Comparison of ENCODE assay signal across 10 mouse cellular contexts in the genomic region with DNA sequence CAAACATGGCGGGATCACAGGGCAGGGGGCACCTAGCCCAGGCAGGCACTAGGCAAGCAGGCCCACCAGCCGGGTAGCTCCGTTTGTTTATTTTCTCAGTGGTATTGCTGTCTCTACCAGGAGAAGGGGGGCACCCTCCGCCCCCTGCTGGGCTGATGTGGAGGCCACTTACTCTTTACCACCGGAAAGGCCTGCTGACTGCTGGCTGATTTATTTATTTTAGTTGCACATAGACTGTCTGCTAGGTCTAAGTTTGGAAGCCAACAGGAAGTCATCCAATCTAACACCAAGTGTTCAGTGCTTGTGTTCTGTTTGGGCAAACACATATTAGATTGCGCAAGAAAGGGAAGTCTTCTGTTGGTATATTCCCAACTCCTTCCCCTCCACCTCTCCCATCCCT.
DNase-seq lines count a peak whose midpoint lies in the region; ATAC-seq and TF ChIP-seq lines count a peak whose summit lies in the region.
"Had no signal": no experiment of that assay in that cellular context is flagged by ENCODE, and none has a peak within 500 bp of the region (broad histone marks: within the 10 kb centered on the region; RNA-seq: fewer than 3 reads in every experiment).

No protein-coding gene starts in this region.

- DNase-seq in layer of hippocampus, adult 11-12 months (ENCODE audit: low spot score) = peak; percentile 76
- DNase-seq in layer of hippocampus, postnatal 36 days = no peak
- DNase-seq in adrenal gland, postnatal 10 days = peak; percentile 57
- peak; percentile 39 to 42 for DNase-seq in heart, postnatal 14 days
- DNase-seq in liver, adult 2 months (ENCODE audit: extremely low read depth, low read depth, low spot score) = peak; percentile 84
- DNase-seq in stomach, postnatal 0 days (ENCODE audit: low spot score) = no peak
- no peak for DNase-seq in ovary, adult 18-20 months (ENCODE audit: low spot score)
- no peak for DNase-seq in ovary, postnatal 36 days (ENCODE audit: low spot score)

- H3K9ac ChIP-seq in liver, adult 2 months (ENCODE audit: low read depth, low read length) = no peak overlapping the region
- H3K9ac ChIP-seq in stomach, postnatal 0 days (ENCODE audit: low read length) = no peak overlapping the region
- H3K9ac ChIP-seq: embryonic facial prominence, embryonic 15.5 days; liver, embryonic 15.5 days had no signal

- no peaks in the 10 kb centered on the region for H3K79me2 ChIP-seq in liver, adult 2 months (ENCODE audit: control insufficient read depth, insufficient read depth, low read length)

- no peak for TF ChIP-seq EP300 in stomach, postnatal 0 days (optimal IDR thresholded peaks at IDR 0.05)

- 34% methylated on average over 6 of the region's 6 CpGs for WGBS in liver, adult 2 months
- 44% methylated on average over 6 of the region's 6 CpGs for WGBS in stomach, postnatal 0 days

- no peak overlapping the region for H3K4me3 ChIP-seq in liver, adult 2 months (ENCODE audit: insufficient read depth, low read depth, low read length)
- no peak overlapping the region for H3K4me3 ChIP-seq in stomach, postnatal 0 days (ENCODE audit: low read depth, low read length)
- H3K4me3 ChIP-seq: embryonic facial prominence, embryonic 15.5 days; liver, embryonic 15.5 days had no signal

- ATAC-seq in stomach, postnatal 0 days (ENCODE audit: low FRiP score, low TSS enrichment) = peak; percentile 21; the same call in 1 of the 2 replicates

- H3K27ac ChIP-seq in liver, adult 2 months (replicated peaks; ENCODE audit: insufficient read depth, low read depth, low read length) = peak overlapping the region; percentile 31; the same call in 1 of the 2 replicates
- H3K27ac ChIP-seq in stomach, postnatal 0 days (replicated peaks) = no peak overlapping the region
- H3K27ac ChIP-seq: embryonic facial prominence, embryonic 15.5 days; liver, embryonic 15.5 days had no signal

- no peaks in the 10 kb centered on the region for H3K36me3 ChIP-seq in liver, adult 2 months (ENCODE audit: control insufficient read depth, insufficient read depth, low read length)
- H3K36me3 ChIP-seq in stomach, postnatal 0 days (ENCODE audit: control insufficient read depth, insufficient read depth, low read length) = no peaks in the 10 kb centered on the region
- H3K36me3 ChIP-seq: embryonic facial prominence, embryonic 15.5 days; liver, embryonic 15.5 days had no signal

- H3K9me3 ChIP-seq in stomach, postnatal 0 days (ENCODE audit: control insufficient read depth, low read length) = no peaks in the 10 kb centered on the region
- H3K9me3 ChIP-seq: embryonic facial prominence, embryonic 15.5 days; liver, embryonic 15.5 days had no signal

- H3K4me2 ChIP-seq in stomach, postnatal 0 days (replicated peaks; ENCODE audit: low read depth) = no peak overlapping the region
- H3K4me2 ChIP-seq: embryonic facial prominence, embryonic 15.5 days; liver, embryonic 15.5 days had no signal

- TF ChIP-seq CTCF in liver, adult 2 months (IDR thresholded peaks at IDR 0.05; ENCODE audit: low read depth, low read length) = peak; percentile 50
- peak; percentile 56 for TF ChIP-seq CTCF in stomach, postnatal 0 days (IDR thresholded peaks at IDR 0.05; ENCODE audit: low read depth)

- no peaks in the 10 kb centered on the region for H3K27me3 ChIP-seq in liver, adult 2 months (ENCODE audit: control insufficient read depth, insufficient read depth, low read length)
- H3K27me3 ChIP-seq in stomach, postnatal 0 days (ENCODE audit: control insufficient read depth, insufficient read depth, low read length) = no peaks in the 10 kb centered on the region
- H3K27me3 ChIP-seq: embryonic facial prominence, embryonic 15.5 days; liver, embryonic 15.5 days had no signal

- H3K4me1 ChIP-seq in liver, adult 2 months (ENCODE audit: control insufficient read depth, insufficient read depth, low read length) = peaks cover 9% of the 10 kb centered on the region; the same call in 1 of the 2 replicates
- no peaks in the 10 kb centered on the region for H3K4me1 ChIP-seq in stomach, postnatal 0 days (replicated peaks; ENCODE audit: control insufficient read depth, insufficient read depth)

- no peak for TF ChIP-seq POLR2A in liver, adult 2 months (IDR thresholded peaks at IDR 0.05; ENCODE audit: extremely low read depth, insufficient read depth, low read length)

- intact Hi-C loops in heart, postnatal 14 days (cut with DNase I) = loop anchor here (5.0 kb wide), 1 partner anchor 126 kb away; no protein-coding TSS in a partner anchor

Comparison
In these comparisons a context has a peak if more than half of its experiments do, and no peak if none do; other contexts are left out.
1. DNase-seq: peak in layer of hippocampus, adult 11-12 months (single experiment), adrenal gland, postnatal 10 days (single experiment), heart, postnatal 14 days (2 of 2) and liver, adult 2 months (single experiment); none in layer of hippocampus, postnatal 36 days (0 of 2), stomach, postnatal 0 days (single experiment), ovary, adult 18-20 months (single experiment) and ovary, postnatal 36 days (single experiment).